Mouse (Mus musculus): ENCODE measurements around the gene Rhbg. TPM values are rescaled to one million over a fixed set of nuclear protein-coding genes. Genes with fewer than 3 reads are reported as not detected.
"Not testable (repeated sequence)": the region's sequence is repeated elsewhere in the genome, so short reads cannot be mapped to it uniquely, and the experiment has no call there.

Gene Rhbg
- total RNA-seq, 2 experiments from 2014 or later, result not detected

- DNase-seq (ENCODE audit: low spot score in 2 of 2), result no peak
- intact Hi-C loops (cut with DNase I), result no loop called here
These were observed 14.5 kb upstream of the Rhbg start for GRCm38 (mm10) chr3:88268991-88269390.

DNA sequence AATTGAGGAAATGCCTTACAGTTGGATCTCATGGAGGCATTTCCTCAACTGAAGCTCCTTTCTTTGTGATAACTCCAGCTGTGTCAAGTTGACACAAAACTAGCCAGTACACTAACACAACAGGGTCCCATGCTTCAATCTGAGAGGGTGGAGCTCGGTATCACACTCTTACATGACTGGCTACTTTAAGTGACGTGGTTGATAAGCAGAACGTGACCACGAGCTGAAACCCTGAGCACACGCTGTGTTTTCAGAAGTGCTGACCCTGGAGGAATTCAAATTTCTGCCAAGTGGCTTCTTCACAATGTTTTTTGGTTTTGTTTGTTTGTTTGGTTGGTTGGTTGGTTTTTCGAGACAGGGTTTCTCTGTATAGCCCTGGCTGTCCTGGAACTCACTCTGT lies 13.5 kb upstream of the Rhbg start:
- intact Hi-C loops (cut with DNase I); DNase-seq (ENCODE audit: low spot score in 2 of 2): not testable (repeated sequence)

GRCm38 (mm10) chr3:88262346-88262745 lies 7.8 kb upstream of the Rhbg start:
- intact Hi-C loops (cut with DNase I), result no loop called here

DNA sequence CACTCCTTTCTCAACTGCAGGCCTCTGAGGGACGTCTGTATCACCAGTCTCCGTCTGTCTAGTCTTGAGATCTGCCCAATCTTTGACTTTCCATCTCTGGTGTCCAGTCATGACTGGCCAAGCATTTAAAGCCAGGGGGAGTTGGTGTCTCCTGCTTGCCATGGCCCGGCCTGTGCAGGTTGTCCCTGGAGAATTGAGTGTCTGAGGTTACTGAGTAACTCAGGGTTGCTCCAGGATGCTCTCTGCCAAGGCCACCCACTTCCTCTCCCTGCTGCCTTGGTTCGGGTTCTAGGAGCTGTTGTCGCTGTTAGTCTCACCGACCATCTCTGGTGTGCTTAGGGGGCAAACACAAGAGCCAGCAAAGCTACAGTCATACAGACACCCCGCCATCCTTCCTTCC lies 1.9 kb upstream of the Rhbg start:
- intact Hi-C loops (cut with DNase I), result no loop called here
- DNase-seq (ENCODE audit: low spot score in 2 of 2), result no peak

More at GRCm38 (mm10) chr3:88262346-88262745, 7.8 kb upstream of the Rhbg start:
- no peak for DNase-seq (ENCODE audit: low spot score in 2 of 2)

- intact Hi-C loops (cut with DNase I), result no loop called here
- no peak for DNase-seq (ENCODE audit: low spot score in 2 of 2)
These were observed 1.4 kb upstream of the Rhbg start for GRCm38 (mm10) chr3:88255950-88256349.

DNA sequence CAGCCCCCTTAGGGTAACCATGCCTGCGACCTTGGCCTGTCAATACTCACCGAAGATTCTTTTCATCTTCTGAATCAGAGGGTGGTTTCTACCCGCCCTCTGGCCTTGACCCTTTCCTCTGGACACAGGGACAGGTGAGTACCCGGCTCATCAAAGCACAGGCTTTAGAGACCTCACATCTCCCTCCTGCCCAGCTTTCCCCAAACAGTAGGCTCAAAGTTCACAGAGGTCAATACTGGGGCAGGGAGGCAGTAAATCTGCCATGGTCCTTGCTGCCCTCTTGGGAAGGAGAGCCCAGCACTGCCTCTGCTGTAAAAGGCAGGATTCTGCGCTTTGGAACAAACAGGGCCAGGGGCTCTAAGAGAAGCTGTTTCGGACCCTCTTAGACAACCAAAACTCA lies 1.8 kb downstream of the Rhbg start:
- no peak for DNase-seq (ENCODE audit: low spot score in 2 of 2)
- intact Hi-C loops (cut with DNase I), result no loop called here

DNA sequence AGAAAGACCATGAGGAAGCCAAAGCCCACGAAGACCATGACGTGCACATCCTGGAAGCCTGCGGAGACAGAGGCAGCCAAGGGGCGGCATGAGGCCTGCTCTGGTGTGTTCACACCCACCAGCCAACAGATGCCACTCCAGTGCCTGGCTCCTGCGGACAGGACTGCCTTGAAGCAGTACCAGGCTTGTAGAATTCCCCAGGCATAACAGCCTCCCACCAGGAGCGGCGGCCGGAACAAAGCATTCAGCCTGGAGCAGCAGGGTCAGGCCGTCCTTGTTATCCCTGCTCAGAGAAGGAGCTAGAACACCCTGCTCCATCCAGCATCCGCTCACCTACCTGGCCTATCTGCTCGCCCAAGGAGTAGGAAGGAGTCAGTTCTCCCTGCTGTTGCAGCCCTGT lies 6.1 kb downstream of the Rhbg start:
- intact Hi-C loops (cut with DNase I), result no loop called here
- DNase-seq (ENCODE audit: low spot score in 2 of 2), result peak in 1 of 2 experiments; percentile 5

DNA sequence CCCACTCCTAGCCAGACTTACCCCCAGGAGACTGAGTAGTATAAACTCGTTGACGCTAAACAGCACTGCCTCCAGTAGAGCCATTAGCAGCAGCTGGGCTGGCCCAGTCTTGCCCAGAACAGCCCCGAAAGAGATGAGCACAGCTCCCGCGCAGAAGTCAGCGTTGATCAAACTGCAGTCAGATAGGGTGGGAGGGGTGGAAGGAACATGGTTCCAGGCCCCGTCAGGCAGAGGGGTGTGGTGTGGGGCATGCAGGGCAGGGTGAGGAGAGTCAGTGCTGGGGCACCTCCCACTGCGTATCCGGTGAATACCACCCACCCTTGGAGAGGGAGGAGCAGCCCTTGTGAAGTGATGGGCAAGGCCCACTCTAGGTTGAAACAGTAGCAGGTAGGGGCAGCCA lies 6.8 kb downstream of the Rhbg start:
- no peak for DNase-seq (ENCODE audit: low spot score in 2 of 2)
- intact Hi-C loops (cut with DNase I), result no loop called here

GRCm38 (mm10) chr3:88245811-88246210 lies 8.7 kb downstream of the Rhbg start:
- DNase-seq (ENCODE audit: low spot score in 2 of 2), result peak; percentile 73 to 75

DNA sequence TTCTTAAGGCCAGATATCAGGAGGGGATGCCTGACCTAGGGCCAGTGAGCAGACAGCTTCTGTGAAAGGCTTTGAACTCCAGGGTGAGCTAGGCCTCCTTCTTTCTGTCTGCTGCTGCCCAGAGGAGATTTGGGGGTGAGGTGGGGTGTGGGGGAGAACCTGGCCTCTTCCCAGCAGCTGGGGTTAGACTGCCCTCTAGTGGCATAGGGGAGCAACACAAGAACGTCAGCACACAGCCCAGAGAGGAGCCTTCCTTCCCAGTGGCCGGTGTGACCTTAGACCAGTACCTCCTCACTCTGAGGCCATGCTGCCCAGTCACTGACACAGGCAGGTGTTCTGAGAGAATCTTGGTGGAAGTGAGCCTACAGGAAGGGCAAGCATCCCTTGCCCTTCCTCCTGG lies 10.4 kb downstream of the Rhbg start:
- intact Hi-C loops (cut with DNase I), result loop anchor here (2.0 to 5.0 kb wide), 2 partner anchors 33 to 157 kb away; no protein-coding TSS in a partner anchor
- DNase-seq (ENCODE audit: low spot score in 2 of 2), result peak in 1 of 2 experiments; percentile 51

More at GRCm38 (mm10) chr3:88245811-88246210, 8.7 kb downstream of the Rhbg start:
- intact Hi-C loops (cut with DNase I), result loop anchor here (2.0 kb wide), 1 partner anchor 31 kb away; no protein-coding TSS in a partner anchor

DNA sequence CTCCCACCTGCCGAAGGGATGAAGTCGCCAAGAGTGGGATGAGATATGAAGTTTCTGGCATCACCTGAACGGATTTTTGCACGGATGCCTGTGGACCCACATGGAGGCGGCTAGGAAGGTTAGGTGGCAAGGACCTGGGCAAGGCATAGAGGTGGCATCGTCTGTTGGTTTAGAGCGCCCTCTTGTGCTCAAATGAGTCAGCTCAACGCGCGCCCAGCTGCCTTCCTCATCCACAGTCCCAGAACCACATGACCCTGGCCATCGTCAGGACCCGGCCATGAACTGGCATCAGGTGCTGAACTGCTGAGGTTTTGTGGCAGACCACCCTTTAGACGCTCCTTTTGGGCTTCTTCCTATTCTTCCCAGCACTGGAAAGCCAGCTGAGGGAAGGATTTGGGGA lies 12.0 kb downstream of the Rhbg start:
- intact Hi-C loops (cut with DNase I), result loop anchor here (1.0 to 5.0 kb wide), 2 partner anchors 50 to 155 kb away; no protein-coding TSS in a partner anchor
- DNase-seq (ENCODE audit: low spot score in 2 of 2), result peak; percentile 86 to 87

GRCm38 (mm10) chr3:88241045-88241786 lies 13.3 kb downstream of the Rhbg start:
- intact Hi-C loops (cut with DNase I), result loop anchor here (5.0 kb wide), 1 partner anchor 154 kb away; no protein-coding TSS in a partner anchor
- DNase-seq (ENCODE audit: low spot score in 2 of 2), result peak in 1 of 2 experiments; percentile 1

GRCm38 (mm10) chr3:88239446-88239845 lies 15.1 kb downstream of the Rhbg start:
- intact Hi-C loops (cut with DNase I), result no loop called here

GRCm38 (mm10) chr3:88238866-88239391 lies 15.6 kb downstream of the Rhbg start:
- DNase-seq (ENCODE audit: low spot score in 2 of 2), result peak in 1 of 2 experiments; percentile 55
- intact Hi-C loops (cut with DNase I), result no loop called here

More at GRCm38 (mm10) chr3:88239446-88239845, 15.1 kb downstream of the Rhbg start:
- peak in 1 of 2 experiments; percentile 43 for DNase-seq (ENCODE audit: low spot score in 2 of 2)

DNA sequence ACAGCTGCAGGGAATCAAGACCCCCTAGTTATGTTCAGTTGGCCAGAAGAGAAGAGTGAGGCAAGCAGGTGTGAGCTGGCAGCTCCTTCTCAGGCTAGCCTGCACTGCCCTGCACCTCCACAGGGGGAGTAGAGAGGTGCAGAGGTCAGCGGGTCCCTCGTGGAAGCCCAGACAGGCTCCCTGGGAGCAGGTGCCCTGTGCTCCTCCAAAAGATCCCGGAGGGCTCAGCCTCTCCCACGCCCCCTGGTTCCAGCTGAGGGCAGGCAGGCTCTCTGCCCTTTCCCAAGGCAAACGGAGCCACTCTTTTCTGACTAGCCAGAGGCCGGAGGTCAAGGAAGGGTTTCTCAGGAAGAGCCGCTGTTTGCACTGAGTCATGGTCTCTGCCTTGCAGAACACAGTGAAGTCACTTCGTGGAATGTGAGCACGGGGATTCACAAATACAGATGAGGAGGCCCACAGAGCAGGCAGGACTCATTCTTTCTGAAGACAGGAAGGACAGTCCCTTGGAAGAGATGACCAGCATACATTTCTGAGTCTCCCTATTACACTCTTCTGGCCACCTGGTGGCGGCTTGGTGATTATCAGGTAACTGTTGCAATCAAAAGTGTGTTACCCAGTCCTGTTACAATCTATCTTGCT lies 16.8 kb downstream of the Rhbg start:
- DNase-seq (ENCODE audit: low spot score in 2 of 2), result peak in 1 of 2 experiments; percentile 33
- intact Hi-C loops (cut with DNase I), result no loop called here

DNA sequence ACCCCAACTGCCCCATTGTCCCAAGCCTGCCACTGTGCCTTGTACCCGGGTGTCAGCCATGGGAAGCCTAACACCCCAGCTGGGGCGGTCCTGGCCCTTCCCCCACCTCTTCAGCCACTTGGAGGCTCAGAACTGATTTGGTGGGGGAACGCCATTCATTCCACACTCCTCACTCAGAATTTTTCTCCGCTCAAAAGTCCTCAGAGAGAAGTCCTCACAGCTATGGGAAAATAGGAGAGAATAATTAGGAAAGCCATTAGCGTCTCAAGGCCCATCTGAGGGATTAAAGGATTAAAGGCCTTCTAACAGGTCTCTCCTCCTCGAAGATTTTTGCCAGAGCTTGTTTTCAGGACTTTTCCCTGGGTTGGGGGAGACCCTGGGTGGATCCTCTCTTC lies 17.4 kb downstream of the Rhbg start:
- intact Hi-C loops (cut with DNase I), result no loop called here
- no peak for DNase-seq (ENCODE audit: low spot score in 2 of 2)

DNA sequence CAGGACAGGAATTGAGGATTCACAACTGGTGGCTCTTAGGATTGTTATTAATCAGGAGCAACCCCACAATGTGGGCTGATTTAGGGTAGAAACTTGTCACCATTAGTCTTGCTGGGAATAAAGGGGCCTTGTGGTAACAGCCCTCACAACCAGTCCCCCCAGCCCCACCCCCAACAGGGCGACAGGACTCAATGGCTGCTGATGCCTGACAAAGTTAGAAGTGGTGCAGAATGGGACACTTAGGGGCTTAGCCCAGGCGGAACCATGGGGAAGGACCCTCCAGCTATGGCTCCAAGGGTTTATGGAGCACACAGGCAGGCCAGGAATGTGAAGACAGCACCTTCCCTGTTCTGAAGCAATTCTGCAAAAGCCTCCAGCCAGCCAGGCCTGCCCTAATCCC lies 18.9 kb downstream of the Rhbg start:
- no peak for DNase-seq (ENCODE audit: low spot score in 2 of 2)
- intact Hi-C loops (cut with DNase I), result no loop called here

GRCm38 (mm10) chr3:88235216-88235615 lies 19.3 kb downstream of the Rhbg start:
- intact Hi-C loops (cut with DNase I), result no loop called here
- peak in 1 of 2 experiments; percentile 43 for DNase-seq (ENCODE audit: low spot score in 2 of 2)

GRCm38 (mm10) chr3:88234041-88234440 lies 20.5 kb downstream of the Rhbg start:
- peak in 1 of 2 experiments; percentile 2 for DNase-seq (ENCODE audit: low spot score in 2 of 2)
- intact Hi-C loops (cut with DNase I), result no loop called here
